ENCODE assay signal across 11 mouse cellular contexts in genomic region chr8:48508641-48509599, GRCm38 (mm10).
A peak's percentile ranks its signal among the peaks of the same experiment; 100 is the strongest.
DNase-seq lines count a peak whose midpoint lies in the region; ATAC-seq and TF ChIP-seq lines count a peak whose summit lies in the region.
"Had no signal": no experiment of that assay in that cellular context is flagged by ENCODE, and none has a peak within 500 bp of the region (broad histone marks: within the 10 kb centered on the region; RNA-seq: fewer than 3 reads in every experiment).

No protein-coding gene starts in this region.

- no peaks in the 10 kb centered on the region for H3K9me3 ChIP-seq in lung, postnatal 0 days (ENCODE audit: low read length)
- H3K9me3 ChIP-seq in intestine, postnatal 0 days (ENCODE audit: control insufficient read depth): no peaks in the 10 kb centered on the region
- no peaks in the 10 kb centered on the region for H3K9me3 ChIP-seq in stomach, embryonic 14.5 days (ENCODE audit: control insufficient read depth, low read depth, low read length)
- H3K9me3 ChIP-seq: liver, embryonic 13.5 days had no signal

- peak overlapping the region; percentile 34 for H3K4me2 ChIP-seq in lung, postnatal 0 days (replicated peaks; ENCODE audit: low read depth, low read length)
- peak overlapping the region; percentile 43 for H3K4me2 ChIP-seq in intestine, postnatal 0 days (replicated peaks; ENCODE audit: low read depth)
- H3K4me2 ChIP-seq in stomach, embryonic 14.5 days (replicated peaks; ENCODE audit: low read depth, low read length): peak overlapping the region; percentile 45
- H3K4me2 ChIP-seq: liver, embryonic 13.5 days had no signal

- H3K4me1 ChIP-seq in lung, postnatal 0 days (ENCODE audit: insufficient read depth, low read depth, low read length): no peaks in the 10 kb centered on the region
- no peaks in the 10 kb centered on the region for H3K4me1 ChIP-seq in intestine, postnatal 0 days (replicated peaks; ENCODE audit: control insufficient read depth, insufficient read depth, low read length)
- 0 out of 2 replicates have a peak, but pooled peaks cover 2% of the 10 kb centered on the region for H3K4me1 ChIP-seq in stomach, embryonic 14.5 days (ENCODE audit: control insufficient read depth, insufficient read depth, low read length)
- H3K4me1 ChIP-seq: liver, embryonic 13.5 days had no signal

- peak; percentile 28 to 32 for DNase-seq in cerebellum, postnatal 25 days
- DNase-seq in cerebellum, adult 18-20 months: no peak
- DNase-seq in lung, postnatal 0 days (ENCODE audit: low spot score): no peak
- DNase-seq in lung, postnatal 4 days: no peak
- DNase-seq in spleen, adult 12 weeks (ENCODE audit: low spot score): no peak
- DNase-seq in kidney, adult 11 months: no peak
- DNase-seq: adrenal gland, postnatal 10 days; gastrocnemius, postnatal 25 days; liver, embryonic 13.5 days had no signal

- no peak for TF ChIP-seq CTCF in lung, postnatal 0 days (IDR thresholded peaks at IDR 0.05)
- TF ChIP-seq CTCF in intestine, postnatal 0 days (IDR thresholded peaks at IDR 0.05; ENCODE audit: low read depth): no peak

- H3K27me3 ChIP-seq in lung, postnatal 0 days (replicated peaks; ENCODE audit: insufficient read depth, low read length): no peaks in the 10 kb centered on the region
- H3K27me3 ChIP-seq in intestine, postnatal 0 days (replicated peaks; ENCODE audit: control insufficient read depth, insufficient read depth, low read length): no peaks in the 10 kb centered on the region
- H3K27me3 ChIP-seq in stomach, embryonic 14.5 days (ENCODE audit: control insufficient read depth, insufficient read depth, low read length): no peaks in the 10 kb centered on the region
- H3K27me3 ChIP-seq: liver, embryonic 13.5 days had no signal

- no peaks in the 10 kb centered on the region for H3K36me3 ChIP-seq in lung, postnatal 0 days (ENCODE audit: insufficient read depth, low read length)
- no peaks in the 10 kb centered on the region for H3K36me3 ChIP-seq in intestine, postnatal 0 days (ENCODE audit: control insufficient read depth, insufficient read depth)
- H3K36me3 ChIP-seq in stomach, embryonic 14.5 days (ENCODE audit: control insufficient read depth, insufficient read depth, low read length): no peaks in the 10 kb centered on the region
- H3K36me3 ChIP-seq: liver, embryonic 13.5 days had no signal

- 49% methylated on average over 29 of the region's 29 CpGs for WGBS in lung, postnatal 0 days
- WGBS in intestine, postnatal 0 days: 59% methylated on average over 29 of the region's 29 CpGs
- WGBS in stomach, embryonic 14.5 days: 38% methylated on average over 29 of the region's 29 CpGs

- no peak overlapping the region for H3K9ac ChIP-seq in lung, postnatal 0 days (replicated peaks; ENCODE audit: low read depth)
- H3K9ac ChIP-seq in intestine, postnatal 0 days (ENCODE audit: low read depth, low read length): no peak overlapping the region
- no peak overlapping the region for H3K9ac ChIP-seq in stomach, embryonic 14.5 days (replicated peaks; ENCODE audit: low read depth, low read length)
- H3K9ac ChIP-seq: liver, embryonic 13.5 days had no signal

- no peak for TF ChIP-seq EP300 in lung, postnatal 0 days (IDR thresholded peaks at IDR 0.05)

- no peak for ATAC-seq in lung, postnatal 0 days
- ATAC-seq in intestine, postnatal 0 days: no peak
- ATAC-seq in stomach, embryonic 14.5 days (ENCODE audit: insufficient number of reproducible peaks, insufficient read depth, low FRiP score, low read depth): no peak

- no peak overlapping the region for H3K27ac ChIP-seq in lung, postnatal 0 days (ENCODE audit: low read length)
- no peak overlapping the region for H3K27ac ChIP-seq in intestine, postnatal 0 days (ENCODE audit: low read depth, low read length)
- no peak overlapping the region for H3K27ac ChIP-seq in stomach, embryonic 14.5 days (ENCODE audit: low read length)
- H3K27ac ChIP-seq: liver, embryonic 13.5 days had no signal

- H3K4me3 ChIP-seq in lung, postnatal 0 days (ENCODE audit: low read depth, low read length): no peak overlapping the region
- H3K4me3 ChIP-seq in intestine, postnatal 0 days (ENCODE audit: low read depth, low read length): no peak overlapping the region
- H3K4me3 ChIP-seq in stomach, embryonic 14.5 days (ENCODE audit: low read depth, low read length): peak overlapping the region; percentile 17; the same call in 1 of the 2 replicates
- H3K4me3 ChIP-seq: liver, embryonic 13.5 days had no signal

Comparison
In these comparisons a context has a peak if more than half of its experiments do, and no peak if none do; other contexts are left out.
1. DNase-seq: peak in cerebellum, postnatal 25 days (2 of 2); none in cerebellum, adult 18-20 months (0 of 2), lung, postnatal 0 days (single experiment), lung, postnatal 4 days (0 of 2), spleen, adult 12 weeks (single experiment) and kidney, adult 11 months (single experiment).
2. Peak in every context shown above with its lines, with median percentiles within 50 percentile points of each other: H3K4me2 ChIP-seq.